Mouse (Mus musculus): ENCODE data around the gene Klk5.

GRCm38 (mm10) chr7:43815211-43815610 is 26.6 kb upstream of the Klk5 start:
- TF ChIP-seq CTCF (IDR thresholded peaks at IDR 0.05; ENCODE audit: low read depth) (no peak), EP300 (IDR thresholded peaks at IDR 0.05; ENCODE audit: low read depth) (no peak)
